Mouse (Mus musculus) cerebellum, postnatal 10 days (tissue): ENCODE data around the gene Sgta.
A peak's percentile ranks its signal among the peaks of the same experiment; 100 is the strongest.
"Not testable (repeated sequence)": the region's sequence is repeated elsewhere in the genome, so short reads cannot be mapped to it uniquely, and the experiment has no call there.

ENCODE experiments used
- DNase-seq, 2 experiments: peaks; one replicate each; pipeline ENCODE4 v3.0.0; 2021; ENCODE audit warnings: mixed read lengths in 2 of 2

Gene Sgta

GRCm38 (mm10) chr10:81057406-81058130, 2.4 kb downstream of the Sgta start:
- DNase-seq: no peak

GRCm38 (mm10) chr10:81055802-81056340, 4.1 kb downstream of the Sgta start:
- DNase-seq: not testable (repeated sequence)

DNA sequence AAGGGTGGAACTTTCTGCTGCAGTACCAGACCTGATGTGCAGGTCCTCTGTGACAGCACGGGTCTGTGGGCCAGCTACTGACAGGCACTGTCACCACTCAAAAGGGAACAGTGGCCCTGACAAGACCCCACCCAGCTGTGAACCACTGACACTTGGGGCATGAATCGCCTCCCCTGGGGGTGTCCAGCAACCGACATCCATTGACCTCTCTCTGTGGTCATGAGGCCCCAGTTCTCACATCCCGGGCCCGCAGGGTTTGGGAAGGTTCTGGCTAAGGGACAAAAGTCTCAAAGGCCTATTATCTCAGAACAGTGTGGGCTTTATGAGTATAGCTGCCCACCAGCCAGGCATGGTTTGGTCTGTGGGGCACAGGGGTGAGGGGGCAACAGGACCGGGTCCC, 4.8 kb downstream of the Sgta start:
- DNase-seq: no peak

GRCm38 (mm10) chr10:81052577-81052976, 7.4 kb downstream of the Sgta start:
- DNase-seq: no peak

- DNase-seq: no peak
Measured at GRCm38 (mm10) chr10:81051133-81051532, 8.8 kb downstream of the Sgta start.

- DNase-seq: peak; percentile 47
Measured at GRCm38 (mm10) chr10:81050645-81051044, 9.3 kb downstream of the Sgta start.

DNA sequence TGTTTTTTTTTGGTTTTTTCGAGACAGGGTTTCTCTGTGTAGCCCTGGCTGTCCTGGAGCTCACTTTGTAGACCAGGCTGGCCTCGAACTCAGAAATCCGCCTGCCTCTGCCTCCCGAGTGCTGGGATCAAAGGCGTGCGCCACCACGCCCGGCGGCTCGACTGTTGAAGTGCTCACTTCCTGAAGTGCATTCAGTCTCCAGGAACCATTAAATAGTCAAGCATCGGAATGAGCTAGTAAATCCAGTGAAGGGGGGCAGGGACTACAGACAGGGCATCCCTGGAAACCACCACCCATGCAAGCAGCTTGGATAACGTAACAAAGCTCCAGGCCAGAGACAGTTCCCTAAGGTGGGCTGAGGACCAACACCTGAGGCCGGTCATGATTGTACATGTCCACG, 14.7 kb downstream of the Sgta start:
- not testable (repeated sequence) for DNase-seq

- DNase-seq: peak; percentile 84 to 88
Measured at GRCm38 (mm10) chr10:81041458-81042175, 18.4 kb downstream of the Sgta start.

DNA sequence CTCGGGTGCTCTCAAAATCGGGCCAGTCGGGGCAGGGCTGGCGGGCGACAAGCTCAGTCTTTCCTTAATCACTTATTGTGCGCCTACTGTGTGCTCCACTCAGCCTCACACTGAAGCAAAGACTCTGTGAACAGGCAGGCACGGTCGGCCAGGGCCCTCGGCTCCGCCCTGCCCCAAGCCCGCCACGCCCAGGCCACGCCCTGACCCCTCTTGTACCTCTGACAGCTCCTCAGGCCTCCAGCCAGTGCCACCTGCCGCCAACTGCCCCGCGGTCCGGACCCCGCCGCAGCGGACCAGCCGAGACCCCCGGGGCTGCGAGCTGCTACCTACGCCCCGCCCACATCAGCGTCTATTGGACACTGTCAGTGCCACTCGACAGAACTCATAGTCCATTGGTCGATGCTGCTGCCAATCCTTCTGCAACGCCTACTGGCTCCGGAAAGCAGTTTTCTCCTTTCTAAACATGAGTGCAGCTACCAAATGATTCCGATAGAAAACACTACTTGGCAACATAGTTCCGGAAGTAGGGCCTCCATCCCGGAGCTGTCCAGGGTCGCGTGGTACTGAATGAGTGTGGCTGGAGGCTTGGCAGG, 22.9 kb downstream of the Sgta start, which contains the start of gene Slc39a3:
Slc39a3 (minus strand) TSS at position 439 of the 593 bp plus-strand sequence.
- DNase-seq: peak; percentile 99 to 100

- peak; percentile 54 to 67 for DNase-seq
Measured at GRCm38 (mm10) chr10:81036251-81036650, 23.7 kb downstream of the Sgta start.

- DNase-seq: no peak
Measured at GRCm38 (mm10) chr10:81033586-81033985, 26.4 kb downstream of the Sgta start.

GRCm38 (mm10) chr10:81029031-81029430, 30.9 kb downstream of the Sgta start:
- peak in 1 of 2 experiments; percentile 47 for DNase-seq

DNA sequence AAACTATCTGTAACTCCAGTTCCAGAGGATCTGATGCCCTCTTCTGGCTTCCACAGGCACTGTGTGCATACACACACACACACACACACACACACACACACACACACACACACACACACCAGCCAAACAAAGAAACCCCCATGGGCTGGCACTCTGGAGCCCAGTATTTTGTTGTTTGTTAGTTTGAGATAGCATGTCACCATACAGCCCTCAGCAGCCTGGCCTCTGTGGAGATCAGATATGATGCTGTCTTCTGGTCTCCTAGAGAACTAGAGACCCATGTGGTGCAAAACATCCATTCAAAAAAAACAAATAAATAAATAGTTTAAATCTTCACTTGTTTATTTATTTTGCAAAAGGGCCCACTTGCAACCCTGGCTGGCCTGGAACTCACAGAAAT, 31.8 kb downstream of the Sgta start:
- DNase-seq: no peak

- peak; percentile 46 to 53 for DNase-seq
Measured at GRCm38 (mm10) chr10:81027331-81027730, 32.6 kb downstream of the Sgta start.

DNA sequence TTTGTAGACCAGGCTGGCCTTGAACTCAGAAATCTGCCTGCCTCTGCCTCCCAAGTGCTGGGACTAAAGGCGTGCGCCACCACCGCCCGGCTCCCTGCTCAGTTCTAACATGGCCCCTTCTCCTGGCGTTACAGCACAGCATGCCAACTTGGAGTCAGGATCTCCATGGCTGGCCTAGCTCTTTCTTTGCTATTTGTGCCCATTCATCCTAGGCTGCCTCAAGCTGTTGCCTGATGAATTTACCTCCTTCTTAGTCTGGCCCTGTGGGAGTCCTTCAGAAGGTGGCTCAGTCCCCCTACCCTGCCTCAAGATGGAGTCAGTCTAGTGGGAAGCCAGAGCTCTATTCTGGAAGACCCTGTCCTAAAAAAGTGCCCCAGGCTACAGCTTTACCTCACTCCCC, 33.1 kb downstream of the Sgta start:
- no peak for DNase-seq

- DNase-seq: no peak
Measured at GRCm38 (mm10) chr10:81025639-81026275, 34.2 kb downstream of the Sgta start, which contains the start of gene Diras1. TSS of gene Diras1 (minus strand) at chr10:81025662.

DNA sequence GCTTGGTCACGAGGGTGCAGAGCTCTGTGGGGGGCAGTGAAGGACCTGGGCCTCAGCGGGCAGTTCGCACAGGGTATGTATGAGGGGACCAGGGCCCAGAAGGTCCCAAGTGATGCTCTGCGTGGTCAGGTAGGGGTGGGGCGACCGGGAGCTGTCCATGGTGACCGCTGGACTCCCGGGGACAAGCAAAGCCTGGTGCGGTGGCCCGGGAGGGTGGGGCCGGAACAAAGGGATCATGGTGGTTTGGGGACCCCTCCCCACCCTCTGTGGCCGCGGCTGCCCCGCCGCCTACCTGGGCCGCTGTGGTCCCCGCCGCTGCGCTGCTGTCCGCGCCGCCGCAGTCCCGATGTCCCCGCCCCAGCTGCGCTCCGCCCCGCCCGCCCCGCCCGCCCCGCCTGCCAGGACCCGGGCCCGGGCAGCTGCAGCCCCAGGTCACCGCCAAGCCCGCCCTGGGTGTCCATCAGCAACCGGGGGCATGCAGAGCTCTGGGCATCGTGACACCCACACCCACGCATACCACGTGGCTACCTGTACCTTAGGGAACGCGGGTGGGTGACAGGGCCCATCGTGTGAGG, 34.8 kb downstream of the Sgta start:
- peak; percentile 63 for DNase-seq

- no peak for DNase-seq
Measured at GRCm38 (mm10) chr10:81024346-81024937, 35.5 kb downstream of the Sgta start.

DNA sequence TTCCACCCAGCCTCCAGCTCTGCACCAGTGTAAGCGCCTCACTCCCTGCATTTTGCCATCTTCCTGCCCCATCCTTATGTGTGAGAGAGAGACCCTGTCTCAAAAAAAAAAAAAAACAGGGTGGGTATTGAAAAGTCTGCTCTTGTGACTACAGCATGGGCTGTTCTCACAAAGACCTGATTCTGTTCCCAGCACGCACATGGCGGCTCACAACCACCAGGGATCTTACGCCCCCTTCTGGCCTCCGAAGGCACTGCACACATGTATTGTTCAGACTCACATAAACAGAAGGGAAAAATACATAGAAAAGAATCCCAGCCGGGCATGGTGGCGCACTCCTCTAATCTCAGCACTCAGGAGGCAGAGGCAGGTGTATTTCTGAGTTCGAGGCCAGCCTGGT, 37.2 kb downstream of the Sgta start:
- DNase-seq: peak in 1 of 2 experiments; percentile 52

GRCm38 (mm10) chr10:81021547-81022110, 38.4 kb downstream of the Sgta start:
- no peak for DNase-seq

DNA sequence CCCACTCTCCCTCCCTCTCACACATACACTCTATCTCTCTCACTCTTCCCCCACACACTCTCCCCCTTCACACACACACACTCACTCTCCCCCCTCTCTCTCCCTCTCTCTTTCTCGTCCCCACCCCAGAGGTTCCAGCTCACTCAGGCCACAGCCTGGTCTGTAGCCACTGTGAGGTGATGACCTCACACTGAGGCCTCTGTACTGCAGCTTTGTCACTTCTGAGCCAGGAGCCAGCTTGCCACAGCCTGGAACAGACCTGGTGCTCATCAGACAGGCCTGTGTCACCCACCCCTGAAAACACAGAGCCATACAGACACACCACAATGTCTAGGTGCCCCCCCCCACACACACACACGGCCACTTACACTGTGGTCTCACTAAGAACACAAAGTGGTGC, 39.8 kb downstream of the Sgta start:
- DNase-seq: no peak

- DNase-seq: no peak
Measured at GRCm38 (mm10) chr10:81019687-81020086, 40.3 kb downstream of the Sgta start.
